Mouse (Mus musculus) CD4-positive, CD25-positive, alpha-beta regulatory T cell, adult 2 months (primary cell): ENCODE results near the gene Pth2.
A peak's percentile ranks its signal among the peaks of the same experiment; 100 is the strongest.
"Not testable (repeated sequence)": the region's sequence is repeated elsewhere in the genome, so short reads cannot be mapped to it uniquely, and the experiment has no call there.

Experiments
- DNase-seq: peaks from one replicate; pipeline ENCODE4 v3.0.0-alpha.2; 2012; ENCODE audit warnings: low read depth, low spot score

Pth2 gene

GRCm38 (mm10) chr7:45180896-45181477 is at the start of gene Pth2:
TSS of gene Pth2 (plus strand) at chr7:45180995.
- no peak for DNase-seq

- no peak for DNase-seq
Measured at GRCm38 (mm10) chr7:45131850-45132249, 48.9 kb upstream of the Pth2 start.

GRCm38 (mm10) chr7:45133446-45134159 is 47.2 kb upstream of the Pth2 start:
- DNase-seq = peak; percentile 41

- peak; percentile 79 for DNase-seq
Measured at GRCm38 (mm10) chr7:45134544-45135026, 46.2 kb upstream of the Pth2 start.

- DNase-seq = peak; percentile 57
Measured at GRCm38 (mm10) chr7:45135370-45135769, 45.4 kb upstream of the Pth2 start.

- DNase-seq = peak; percentile 96
Measured at GRCm38 (mm10) chr7:45135993-45136567, 44.7 kb upstream of the Pth2 start, which contains the start of the genes Gm45713 and Flt3l. TSS of gene Gm45713 (minus strand) at chr7:45136231. TSS of gene Flt3l (minus strand) at chr7:45136432.

GRCm38 (mm10) chr7:45137171-45138006 is 43.4 kb upstream of the Pth2 start:
- DNase-seq = peak; percentile 52

- no peak for DNase-seq
Measured at GRCm38 (mm10) chr7:45138403-45138802, 42.4 kb upstream of the Pth2 start.

GRCm38 (mm10) chr7:45139904-45140723 is 40.7 kb upstream of the Pth2 start:
- no peak for DNase-seq

GRCm38 (mm10) chr7:45141319-45141718 is 39.5 kb upstream of the Pth2 start:
- DNase-seq = no peak

- no peak for DNase-seq
Measured at GRCm38 (mm10) chr7:45141914-45142313, 38.9 kb upstream of the Pth2 start.

- no peak for DNase-seq
Measured at GRCm38 (mm10) chr7:45144368-45145174, 36.2 kb upstream of the Pth2 start.

- DNase-seq = no peak
Measured at GRCm38 (mm10) chr7:45145460-45145859, 35.3 kb upstream of the Pth2 start.

GRCm38 (mm10) chr7:45147267-45147666 is 33.5 kb upstream of the Pth2 start:
- no peak for DNase-seq

- no peak for DNase-seq
Measured at GRCm38 (mm10) chr7:45147899-45148298, 32.9 kb upstream of the Pth2 start.

GRCm38 (mm10) chr7:45148534-45149098 is 32.2 kb upstream of the Pth2 start:
- no peak for DNase-seq

- no peak for DNase-seq
Measured at GRCm38 (mm10) chr7:45149545-45149944, 31.2 kb upstream of the Pth2 start.

GRCm38 (mm10) chr7:45150321-45150720 is 30.5 kb upstream of the Pth2 start:
- no peak for DNase-seq

GRCm38 (mm10) chr7:45151303-45151702 is 29.5 kb upstream of the Pth2 start:
- no peak for DNase-seq

- DNase-seq = not testable (repeated sequence)
Measured at GRCm38 (mm10) chr7:45153052-45153451, 27.7 kb upstream of the Pth2 start.
